Mouse (Mus musculus) liver, embryonic 15.5 days (tissue): Measurements from ENCODE around the gene Tnfrsf1a. TPM values are rescaled to one million over a fixed set of nuclear protein-coding genes. Genes with fewer than 3 reads are reported as not detected.

Experiments
- polyA plus RNA-seq: library from polyadenylated mRNA; unstranded; fragments of >200 nt; fragmentation: Nextera tagmentation; extraction: Ambion mirVana; gene quantifications from 2 replicates; pipeline ENCODE4 v1.2.1, GENCODE M21; 2015

The Tnfrsf1a gene
- polyA plus RNA-seq, 1 experiment from 2014 or later = 29.4 TPM

Other genes starting within 250 kb of the Tnfrsf1a start
- 32.1 and 33.5 TPM in 2 replicates for gene Nop2, start 217.5 kb upstream of the Tnfrsf1a start, polyA plus RNA-seq
- 4.3 and 5.2 TPM in 2 replicates for gene Iffo1, start 204.1 kb upstream of the Tnfrsf1a start, polyA plus RNA-seq
- 1,016 and 1,025 TPM in 2 replicates for gene Gapdh, start 182.9 kb upstream of the Tnfrsf1a start, polyA plus RNA-seq
- 93.2 and 109 TPM in 2 replicates for gene Ncapd2, start 157.7 kb upstream of the Tnfrsf1a start, polyA plus RNA-seq
- gene Mrpl51, start 157.6 kb upstream of the Tnfrsf1a start, polyA plus RNA-seq = 145 and 160 TPM in 2 replicates
- gene Vamp1, start 133.8 kb upstream of the Tnfrsf1a start, polyA plus RNA-seq = 1.8 and 1.9 TPM in 2 replicates
- gene Tapbpl, start 117.5 kb upstream of the Tnfrsf1a start, polyA plus RNA-seq = 8.4 and 9.0 TPM in 2 replicates
- gene Cd27, start 112.4 kb upstream of the Tnfrsf1a start, polyA plus RNA-seq = 1.3 and 1.6 TPM in 2 replicates
- gene Tuba3a, start 63.3 kb upstream of the Tnfrsf1a start, polyA plus RNA-seq = not detected in 2 replicates
- gene Ltbr, start 35.5 kb upstream of the Tnfrsf1a start, polyA plus RNA-seq = 20.6 and 25.1 TPM in 2 replicates
- gene Scnn1a, start 28.7 kb upstream of the Tnfrsf1a start, polyA plus RNA-seq = 0.64 and 0.79 TPM in 2 replicates
- 0.70 and 0.86 TPM in 2 replicates for gene Plekhg6, start 31.4 kb downstream of the Tnfrsf1a start, polyA plus RNA-seq
- 121 and 141 TPM in 2 replicates for gene Cd9, start 145.4 kb downstream of the Tnfrsf1a start, polyA plus RNA-seq
- gene Vwf, start 197.4 kb downstream of the Tnfrsf1a start, polyA plus RNA-seq = 8.5 and 11.9 TPM in 2 replicates